Mouse (Mus musculus) liver, embryonic 16.5 days (tissue): ENCODE measurements around the gene Ciz1. TPM values are rescaled to one million over a fixed set of nuclear protein-coding genes. Genes with fewer than 3 reads are reported as not detected.

Source experiments
- ATAC-seq: fragments of 200-750 bp; cut with Nextera tagmentation; 2 replicates; pipeline ENCODE4 v1.8.0; 2017; ENCODE audit warnings: low read depth, mild to moderate bottlenecking, moderate number of reproducible peaks, moderate library complexity
- H3K27ac ChIP-seq: fragments of 300-500 bp; sonication (generic); 2 replicates; pipeline ENCODE4 v1.5.1; 2014; ENCODE audit warnings: mild to moderate bottlenecking, low read length
- H3K27me3 ChIP-seq: fragments of 300-500 bp; sonication (generic); 2 replicates; pipeline ENCODE4 v1.6.1; 2014; ENCODE audit warnings: low read depth, low read length, mixed read lengths; ENCODE audit not compliant: control insufficient read depth, insufficient read depth
- H3K36me3 ChIP-seq: fragments of 300-500 bp; sonication (generic); 2 replicates; pipeline ENCODE4 v1.6.1; 2014; ENCODE audit warnings: mild to moderate bottlenecking; ENCODE audit not compliant: control insufficient read depth, insufficient read depth
- H3K4me1 ChIP-seq: fragments of 300-500 bp; sonication (generic); 2 replicates; pipeline ENCODE4 v1.6.1; 2014; ENCODE audit warnings: low read depth, low read length, mixed read lengths; ENCODE audit not compliant: control insufficient read depth
- H3K4me2 ChIP-seq: fragments of 300-500 bp; sonication (generic); 2 replicates; pipeline ENCODE4 v1.6.1; 2014; ENCODE audit warnings: low read depth, low read length, mixed read lengths
- H3K4me3 ChIP-seq: fragments of 300-500 bp; sonication (generic); 2 replicates; pipeline ENCODE4 v1.5.1; 2014; ENCODE audit warnings: low read depth, mild to moderate bottlenecking, low read length
- H3K9ac ChIP-seq: fragments of 300-500 bp; sonication (generic); 2 replicates; pipeline ENCODE4 v1.6.1; 2014; ENCODE audit warnings: low read depth, low read length
- H3K9me3 ChIP-seq: fragments of 300-500 bp; sonication (generic); replicated peaks from 2 replicates; pipeline ENCODE4 v1.6.1; 2016; ENCODE audit warnings: low read length; ENCODE audit not compliant: control insufficient read depth
- WGBS: fragments of 180-500 bp; shearing (Covaris S2); extraction: QIAGEN DNeasy Blood & Tissue Kit; methylation state at CpG from one replicate; pipeline ENCODE4 v1.1.7; 2014; ENCODE audit not compliant: insufficient replicate concordance; 5-methylcytosine and 5-hydroxymethylcytosine counted together
- polyA plus RNA-seq: library from polyadenylated mRNA; unstranded; fragments of >200 nt; fragmentation: Nextera tagmentation; extraction: Ambion mirVana; gene quantifications from 2 replicates; pipeline ENCODE4 v1.2.1, GENCODE M21; 2015

Gene Ciz1
- polyA plus RNA-seq, 1 experiment from 2014 or later: 18.8 TPM

- peak within 1 kb of the TSS; percentile 80 for H3K27ac ChIP-seq
- H3K27me3 ChIP-seq: no peaks in the 10 kb centered on the region
- WGBS: under 1% methylated on average over 31 of the region's 31 CpGs
- peak; percentile 88 for ATAC-seq
- peak within 1 kb of the TSS; percentile 83 for H3K9ac ChIP-seq
- no peaks in the 10 kb centered on the region for H3K9me3 ChIP-seq
- H3K4me2 ChIP-seq: peak within 1 kb of the TSS; percentile 94
- peak within 1 kb of the TSS; percentile 89 for H3K4me3 ChIP-seq
- peaks cover 22% of the 10 kb centered on the region for H3K4me1 ChIP-seq
- H3K36me3 ChIP-seq: no peaks in the 10 kb centered on the region
Observed at GRCm38 (mm10) chr2:32395484-32395945, 43.4 kb downstream of the Ciz1 start, which contains the start of gene Ptges2. TSS of gene Ptges2 (plus strand) at chr2:32395896.

- Histone ChIP-seq H3K27me3 (no peaks in the 10 kb centered on the region), H3K4me1 (peaks cover 22% of the 10 kb centered on the region), H3K4me3 (peak overlapping the region; percentile 89), H3K9ac (peak overlapping the region; percentile 83), H3K27ac (peak overlapping the region; percentile 80), H3K9me3 (no peaks in the 10 kb centered on the region), H3K4me2 (peak overlapping the region; percentile 94), H3K36me3 (no peaks in the 10 kb centered on the region)
- under 1% methylated on average over 59 of the region's 59 CpGs for WGBS
- ATAC-seq: peak; percentile 82
Observed at GRCm38 (mm10) chr2:32395946-32396621, 44.0 kb downstream of the Ciz1 start.

- H3K4me2 ChIP-seq: peak overlapping the region; percentile 94
- H3K27ac ChIP-seq: no peak overlapping the region; the same call in 1 of the 2 replicates
- under 1% methylated on average over 15 of the region's 15 CpGs for WGBS
- ATAC-seq: no peak
- H3K4me1 ChIP-seq: peaks cover 22% of the 10 kb centered on the region
- peak overlapping the region; percentile 89 for H3K4me3 ChIP-seq
- no peaks in the 10 kb centered on the region for H3K27me3 ChIP-seq
- H3K9ac ChIP-seq: peak overlapping the region; percentile 83
- no peaks in the 10 kb centered on the region; the same call in 1 of the 2 replicates for H3K36me3 ChIP-seq
- H3K9me3 ChIP-seq: no peaks in the 10 kb centered on the region
Observed at GRCm38 (mm10) chr2:32396695-32397094, 44.6 kb downstream of the Ciz1 start.

GRCm38 (mm10) chr2:32404663-32405062 is 52.5 kb downstream of the Ciz1 start:
- no peak for ATAC-seq
- Histone ChIP-seq H3K4me2 (no peak overlapping the region), H3K4me3 (no peak overlapping the region), H3K27ac (no peak overlapping the region), H3K9ac (no peak overlapping the region), H3K27me3 (no peaks in the 10 kb centered on the region), H3K4me1 (peaks cover 4% of the 10 kb centered on the region), H3K9me3 (no peaks in the 10 kb centered on the region), H3K36me3 (no peaks in the 10 kb centered on the region; the same call in none of the 2 replicates)
- 13% methylated on average over 2 of the region's 2 CpGs for WGBS

GRCm38 (mm10) chr2:32407144-32407824 is 55.2 kb downstream of the Ciz1 start:
- Histone ChIP-seq H3K9ac (no peak overlapping the region), H3K36me3 (no peaks in the 10 kb centered on the region; the same call in 1 of the 2 replicates), H3K4me1 (no peaks in the 10 kb centered on the region), H3K9me3 (no peaks in the 10 kb centered on the region), H3K4me2 (no peak overlapping the region), H3K27me3 (no peaks in the 10 kb centered on the region), H3K4me3 (no peak overlapping the region), H3K27ac (no peak overlapping the region)
- 67% methylated on average over 7 of the region's 7 CpGs for WGBS
- ATAC-seq: no peak

GRCm38 (mm10) chr2:32408429-32409424 is 56.6 kb downstream of the Ciz1 start:
- Histone ChIP-seq H3K27me3 (no peaks in the 10 kb centered on the region), H3K4me1 (peaks cover 7% of the 10 kb centered on the region), H3K9ac (no peak overlapping the region), H3K4me3 (no peak overlapping the region), H3K4me2 (no peak overlapping the region), H3K9me3 (no peaks in the 10 kb centered on the region), H3K27ac (peak overlapping the region; percentile 39), H3K36me3 (no peaks in the 10 kb centered on the region)
- 62% methylated on average over 25 of the region's 25 CpGs for WGBS
- ATAC-seq: peak; percentile 84

- WGBS: 73% methylated on average over 7 of the region's 7 CpGs
- Histone ChIP-seq H3K4me2 (no peak overlapping the region), H3K27ac (no peak overlapping the region), H3K4me1 (peaks cover 7% of the 10 kb centered on the region), H3K4me3 (no peak overlapping the region), H3K9ac (no peak overlapping the region), H3K9me3 (no peaks in the 10 kb centered on the region), H3K27me3 (no peaks in the 10 kb centered on the region), H3K36me3 (peaks cover 13% of the 10 kb centered on the region)
- ATAC-seq: no peak
Observed at GRCm38 (mm10) chr2:32411407-32411806, 59.3 kb downstream of the Ciz1 start.

- Histone ChIP-seq H3K4me1 (peaks cover 7% of the 10 kb centered on the region), H3K9ac (no peak overlapping the region), H3K4me3 (no peak overlapping the region), H3K9me3 (no peaks in the 10 kb centered on the region), H3K27ac (no peak overlapping the region), H3K4me2 (no peak overlapping the region), H3K27me3 (no peaks in the 10 kb centered on the region), H3K36me3 (peaks cover 23% of the 10 kb centered on the region)
- ATAC-seq: peak; percentile 7; the same call in 1 of the 2 replicates
- WGBS: 57% methylated on average over 6 of the region's 6 CpGs
Observed at GRCm38 (mm10) chr2:32412742-32413531, 60.8 kb downstream of the Ciz1 start.
